Comparison of ENCODE assay signal across 9 mouse cellular contexts in genomic region chr5:124553607-124554006, GRCm38 (mm10). TPM values are rescaled to one million over a fixed set of nuclear protein-coding genes. Genes with fewer than 3 reads are reported as not detected.
DNase-seq lines count a peak whose midpoint lies in the region; ATAC-seq lines count a peak whose summit lies in the region.
"Had no signal": no experiment of that assay in that cellular context is flagged by ENCODE, and none has a peak within 500 bp of the region (broad histone marks: within the 10 kb centered on the region; RNA-seq: fewer than 3 reads in every experiment).

No protein-coding gene starts in this region.

- intact Hi-C loops in heart, postnatal 14 days (cut with DNase I), result no loop called here

- no peak overlapping the region for H3K27ac ChIP-seq in heart, embryonic 11.5 days (ENCODE audit: low read depth, low read length)
- no peak overlapping the region for H3K27ac ChIP-seq in hindbrain, embryonic 12.5 days
- H3K27ac ChIP-seq in midbrain, embryonic 11.5 days (ENCODE audit: low read depth, low read length), result no peak overlapping the region

- H3K9me3 ChIP-seq in heart, embryonic 11.5 days (replicated peaks; ENCODE audit: control insufficient read depth, low read length), result no peaks in the 10 kb centered on the region
- no peaks in the 10 kb centered on the region for H3K9me3 ChIP-seq in hindbrain, embryonic 12.5 days (replicated peaks)
- no peaks in the 10 kb centered on the region for H3K9me3 ChIP-seq in midbrain, embryonic 11.5 days (ENCODE audit: control insufficient read depth, low read length)

- 0 out of 2 replicates have a peak, but pooled peaks cover 6% of the 10 kb centered on the region for H3K4me1 ChIP-seq in heart, embryonic 11.5 days (ENCODE audit: control insufficient read depth, insufficient read depth, low read length)
- H3K4me1 ChIP-seq in hindbrain, embryonic 12.5 days, result peaks cover 14% of the 10 kb centered on the region
- peaks cover 5% of the 10 kb centered on the region; the same call in 1 of the 2 replicates for H3K4me1 ChIP-seq in midbrain, embryonic 11.5 days (ENCODE audit: control insufficient read depth, insufficient read depth, low read length)

- peaks cover 20% of the 10 kb centered on the region for H3K36me3 ChIP-seq in heart, embryonic 11.5 days (ENCODE audit: control insufficient read depth, insufficient read depth, low read length)
- H3K36me3 ChIP-seq in hindbrain, embryonic 12.5 days, result peaks cover 46% of the 10 kb centered on the region
- H3K36me3 ChIP-seq in midbrain, embryonic 11.5 days (ENCODE audit: control insufficient read depth, insufficient read depth, low read length), result peaks cover 15% of the 10 kb centered on the region; the same call in 1 of the 2 replicates

- no peak overlapping the region for H3K9ac ChIP-seq in heart, embryonic 11.5 days (ENCODE audit: low read depth, low read length)
- H3K9ac ChIP-seq in hindbrain, embryonic 12.5 days, result no peak overlapping the region
- H3K9ac ChIP-seq in midbrain, embryonic 11.5 days (ENCODE audit: low read length), result peak overlapping the region; percentile 78; the same call in 1 of the 2 replicates

- 74% methylated on average over 6 of the region's 6 CpGs for WGBS in heart, embryonic 11.5 days (ENCODE audit: insufficient replicate concordance)
- 79% methylated on average over 6 of the region's 6 CpGs for WGBS in hindbrain, embryonic 12.5 days
- 71% methylated on average over 6 of the region's 6 CpGs for WGBS in midbrain, embryonic 11.5 days

- no peaks in the 10 kb centered on the region for H3K27me3 ChIP-seq in heart, embryonic 11.5 days (ENCODE audit: control insufficient read depth, insufficient read depth, low read length)
- H3K27me3 ChIP-seq in hindbrain, embryonic 12.5 days, result no peaks in the 10 kb centered on the region
- no peaks in the 10 kb centered on the region for H3K27me3 ChIP-seq in midbrain, embryonic 11.5 days (ENCODE audit: control insufficient read depth, insufficient read depth, low read length)

- H3K4me3 ChIP-seq in heart, embryonic 11.5 days (ENCODE audit: low read depth, low read length), result no peak overlapping the region
- H3K4me3 ChIP-seq in hindbrain, embryonic 12.5 days, result peak overlapping the region; percentile 89
- H3K4me3 ChIP-seq in midbrain, embryonic 11.5 days (ENCODE audit: low read depth, low read length), result 0 out of 2 replicates have a peak overlapping the region, but pooled peaks have one; percentile 89

- H3K4me2 ChIP-seq in heart, embryonic 11.5 days, result peak overlapping the region; percentile 83
- peak overlapping the region; percentile 77 for H3K4me2 ChIP-seq in hindbrain, embryonic 12.5 days (replicated peaks)
- peak overlapping the region; percentile 80 for H3K4me2 ChIP-seq in midbrain, embryonic 11.5 days

- ATAC-seq in heart, embryonic 11.5 days (replicated peaks; ENCODE audit: insufficient number of reproducible peaks, low FRiP score, low TSS enrichment), result no peak
- no peak for ATAC-seq in hindbrain, embryonic 12.5 days (ENCODE audit: low FRiP score)
- no peak for ATAC-seq in midbrain, embryonic 11.5 days (ENCODE audit: low FRiP score)

- DNase-seq in heart, postnatal 14 days, result no peak
- peak; percentile 49 for DNase-seq in ES-CJ7 (ENCODE audit: low read depth, low spot score)
- no peak for DNase-seq in midbrain, embryonic 11.5 days (ENCODE audit: low spot score, missing footprints)
- DNase-seq in spleen, adult 18-20 months, result no peak
- DNase-seq in thymus, postnatal 36 days, result no peak
- DNase-seq in Muller cell, postnatal 12 days (ENCODE audit: inconsistent ontology term), result no peak
- DNase-seq: kidney, adult 18-20 months had no signal

RNA-seq across cellular contexts. Expression of gene Ddx55, which starts 0.9 kb away (rescaled TPM):
- polyA plus RNA-seq in heart, embryonic 11.5 days (2014; fragmentation: Nextera tagmentation; extraction: Ambion mirVana), result 7.5 and 8.4 TPM in 2 replicates
- total RNA-seq in heart, postnatal 14 days (2021), result 1 to 10 TPM; 5.4 to 6.7 TPM
- 18.0 and 19.1 TPM in 2 replicates for polyA plus RNA-seq in hindbrain, embryonic 12.5 days (2016; fragmentation: Nextera tagmentation; extraction: Ambion mirVana)
- 13.2 and 15.0 TPM in 2 replicates for polyA plus RNA-seq in midbrain, embryonic 11.5 days (2014; fragmentation: Nextera tagmentation; extraction: Ambion mirVana)

RNA-seq across cellular contexts. Expression of gene Tmed2, which starts 13.1 kb away (rescaled TPM):
- polyA plus RNA-seq in heart, embryonic 11.5 days (2014; fragmentation: Nextera tagmentation; extraction: Ambion mirVana), result 490 and 526 TPM in 2 replicates
- 100 to 1,000 TPM; 170 to 175 TPM for total RNA-seq in heart, postnatal 14 days (2021)
- 418 and 446 TPM in 2 replicates for polyA plus RNA-seq in hindbrain, embryonic 12.5 days (2016; fragmentation: Nextera tagmentation; extraction: Ambion mirVana)
- polyA plus RNA-seq in midbrain, embryonic 11.5 days (2014; fragmentation: Nextera tagmentation; extraction: Ambion mirVana), result 490 and 523 TPM in 2 replicates

RNA-seq across cellular contexts. Expression of gene Rilpl1, which starts 22.4 kb away (rescaled TPM):
- 25.3 and 27.6 TPM in 2 replicates for polyA plus RNA-seq in heart, embryonic 11.5 days (2014; fragmentation: Nextera tagmentation; extraction: Ambion mirVana)
- 100 to 1,000 TPM; 167 to 179 TPM for total RNA-seq in heart, postnatal 14 days (2021)
- 18.9 and 20.9 TPM in 2 replicates for polyA plus RNA-seq in hindbrain, embryonic 12.5 days (2016; fragmentation: Nextera tagmentation; extraction: Ambion mirVana)
- polyA plus RNA-seq in midbrain, embryonic 11.5 days (2014; fragmentation: Nextera tagmentation; extraction: Ambion mirVana), result 17.7 and 21.7 TPM in 2 replicates

RNA-seq across cellular contexts. Expression of gene Eif2b1, which starts 25.3 kb away (rescaled TPM):
- 70.0 and 72.9 TPM in 2 replicates for polyA plus RNA-seq in heart, embryonic 11.5 days (2014; fragmentation: Nextera tagmentation; extraction: Ambion mirVana)
- total RNA-seq in heart, postnatal 14 days (2021), result 10 to 100 TPM; 33.7 to 37.2 TPM
- polyA plus RNA-seq in hindbrain, embryonic 12.5 days (2016; fragmentation: Nextera tagmentation; extraction: Ambion mirVana), result 66.0 and 69.5 TPM in 2 replicates
- polyA plus RNA-seq in midbrain, embryonic 11.5 days (2014; fragmentation: Nextera tagmentation; extraction: Ambion mirVana), result 84.6 and 87.3 TPM in 2 replicates

RNA-seq across cellular contexts. Expression of gene Gtf2h3, which starts 25.3 kb away (rescaled TPM):
- polyA plus RNA-seq in heart, embryonic 11.5 days (2014; fragmentation: Nextera tagmentation; extraction: Ambion mirVana), result 36.8 and 39.7 TPM in 2 replicates
- total RNA-seq in heart, postnatal 14 days (2021), result 10 to 100 TPM; 20.2 to 22.1 TPM
- polyA plus RNA-seq in hindbrain, embryonic 12.5 days (2016; fragmentation: Nextera tagmentation; extraction: Ambion mirVana), result 65.6 and 71.0 TPM in 2 replicates
- 73.0 and 85.9 TPM in 2 replicates for polyA plus RNA-seq in midbrain, embryonic 11.5 days (2014; fragmentation: Nextera tagmentation; extraction: Ambion mirVana)
